Mouse (Mus musculus): ENCODE data around the gene Sorbs1. TPM values are rescaled to one million over a fixed set of nuclear protein-coding genes. Genes with fewer than 3 reads are reported as not detected.
A peak's percentile ranks its signal among the peaks of the same experiment; 100 is the strongest.

Sorbs1 gene
- polyA plus RNA-seq, 1 experiment from 2014 or later = 49.5 TPM

DNA sequence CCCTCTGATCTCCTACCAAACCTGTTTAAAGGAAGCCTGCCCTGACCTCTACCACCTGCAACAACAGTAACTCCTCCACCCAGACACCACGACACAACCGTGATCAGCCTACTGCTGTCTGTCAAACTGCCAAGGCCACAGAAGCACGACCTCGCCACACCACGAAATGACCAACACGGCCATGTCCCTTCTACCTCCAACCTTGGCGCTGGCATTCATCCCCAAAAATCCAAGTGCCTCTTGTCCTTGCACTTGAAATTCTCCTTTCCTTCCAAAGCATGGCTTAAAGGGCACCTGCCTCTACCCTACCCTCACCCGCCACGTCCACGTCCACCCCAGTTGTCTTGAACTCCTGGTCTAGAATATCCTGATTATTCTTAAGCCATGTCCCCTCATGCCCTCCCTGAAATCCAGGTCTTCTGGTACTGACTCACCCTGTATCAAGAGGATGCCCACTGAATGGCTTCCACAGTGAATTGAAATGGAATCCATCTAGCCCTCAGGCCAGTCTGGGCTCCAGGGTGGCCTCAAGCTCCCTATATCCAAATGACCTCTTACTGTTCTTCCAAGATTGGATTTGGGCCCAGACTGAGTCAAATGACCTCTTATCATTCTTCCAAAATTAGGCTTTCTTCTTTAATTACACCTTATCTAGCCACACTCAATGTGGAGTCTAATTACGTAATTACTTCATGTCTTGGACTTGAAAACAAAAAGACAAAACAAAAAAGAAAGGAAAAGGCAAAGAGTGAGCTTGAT, 16.9 kb downstream of the Sorbs1 start:
- 86% methylated on average over 11 of the region's 11 CpGs for WGBS
- no peak overlapping the region for H3K27ac ChIP-seq (ENCODE audit: low read depth, low read length)
- H3K36me3 ChIP-seq (ENCODE audit: control insufficient read depth, insufficient read depth, low read length) = no peaks in the 10 kb centered on the region

GRCm38 (mm10) chr19:40496071-40496470, 17.5 kb downstream of the Sorbs1 start:
- Histone ChIP-seq H3K4me3 (ENCODE audit: low read length) (no peak overlapping the region), H3K9ac (ENCODE audit: low read depth, low read length) (no peak overlapping the region), H3K36me3 (ENCODE audit: control insufficient read depth, insufficient read depth, low read length) (no peaks in the 10 kb centered on the region), H3K9me3 (ENCODE audit: control insufficient read depth, low read length) (no peaks in the 10 kb centered on the region), H3K27me3 (ENCODE audit: control insufficient read depth, insufficient read depth, low read length) (no peaks in the 10 kb centered on the region), H3K4me1 (ENCODE audit: control insufficient read depth, insufficient read depth, low read length) (peaks cover 5% of the 10 kb centered on the region; the same call in 1 of the 2 replicates), H3K4me2 (replicated peaks; ENCODE audit: low read depth, low read length) (no peak overlapping the region), H3K27ac (ENCODE audit: low read depth, low read length) (no peak overlapping the region)
- ATAC-seq (ENCODE audit: low FRiP score, low TSS enrichment) = no peak
- WGBS = 72% methylated on average over 4 of the region's 4 CpGs

More for the DNA sequence above, 16.9 kb downstream of the Sorbs1 start:
- Histone ChIP-seq H3K9ac (ENCODE audit: low read depth, low read length) (no peak overlapping the region), H3K9me3 (ENCODE audit: control insufficient read depth, low read length) (no peaks in the 10 kb centered on the region), H3K4me3 (ENCODE audit: low read length) (no peak overlapping the region), H3K4me2 (replicated peaks; ENCODE audit: low read depth, low read length) (no peak overlapping the region), H3K27me3 (ENCODE audit: control insufficient read depth, insufficient read depth, low read length) (no peaks in the 10 kb centered on the region), H3K4me1 (ENCODE audit: control insufficient read depth, insufficient read depth, low read length) (no peaks in the 10 kb centered on the region)
- no peak for ATAC-seq (ENCODE audit: low FRiP score, low TSS enrichment)

DNA sequence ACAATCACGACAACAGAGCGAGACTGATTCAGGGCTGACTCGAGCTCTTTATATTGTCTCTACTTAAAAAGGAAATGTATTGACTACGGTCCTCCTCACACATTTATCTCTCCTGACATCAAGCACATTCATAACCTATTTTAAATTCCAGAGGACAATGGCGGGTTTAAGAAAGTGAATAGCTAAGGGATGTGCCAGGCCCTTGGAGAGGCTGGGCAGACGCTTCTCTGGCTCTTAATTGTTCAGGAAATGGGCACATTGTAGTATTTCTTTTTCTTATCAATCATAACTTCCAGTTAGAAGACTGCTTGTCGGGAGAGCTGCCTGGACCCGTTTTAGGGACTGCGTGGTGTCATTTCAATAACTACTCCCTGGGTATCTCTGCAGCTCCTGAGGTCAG, 20.7 kb downstream of the Sorbs1 start:
- Histone ChIP-seq H3K4me3 (ENCODE audit: low read length) (no peak overlapping the region), H3K4me2 (replicated peaks; ENCODE audit: low read depth, low read length) (no peak overlapping the region), H3K27me3 (ENCODE audit: control insufficient read depth, insufficient read depth, low read length) (no peaks in the 10 kb centered on the region), H3K27ac (ENCODE audit: low read depth, low read length) (no peak overlapping the region), H3K4me1 (ENCODE audit: control insufficient read depth, insufficient read depth, low read length) (peaks cover 23% of the 10 kb centered on the region), H3K36me3 (ENCODE audit: control insufficient read depth, insufficient read depth, low read length) (no peaks in the 10 kb centered on the region), H3K9ac (ENCODE audit: low read depth, low read length) (no peak overlapping the region), H3K9me3 (ENCODE audit: control insufficient read depth, low read length) (no peaks in the 10 kb centered on the region)
- 65% methylated on average over 9 of the region's 9 CpGs for WGBS
- no peak for ATAC-seq (ENCODE audit: low FRiP score, low TSS enrichment)

DNA sequence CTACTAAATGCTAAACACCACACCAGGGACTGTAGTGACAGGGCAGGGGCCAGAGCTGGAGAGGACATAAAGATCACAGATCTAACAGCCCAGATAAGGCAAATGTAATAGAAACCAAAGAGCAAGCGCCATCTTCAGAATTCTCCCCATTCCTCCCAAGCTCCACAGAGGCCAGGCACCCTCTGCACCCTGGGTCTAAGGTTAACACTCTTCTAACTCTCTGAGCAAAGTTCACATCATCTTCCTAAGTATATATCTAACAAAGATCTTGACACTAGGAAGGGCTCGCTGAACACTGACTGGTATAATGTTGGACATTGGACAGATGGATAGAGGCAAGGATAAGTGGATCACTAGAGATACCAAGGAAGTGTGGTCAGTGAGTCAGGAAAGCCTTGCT, 22.1 kb downstream of the Sorbs1 start:
- Histone ChIP-seq H3K9me3 (ENCODE audit: control insufficient read depth, low read length) (no peaks in the 10 kb centered on the region), H3K27ac (ENCODE audit: low read depth, low read length) (no peak overlapping the region), H3K36me3 (ENCODE audit: control insufficient read depth, insufficient read depth, low read length) (no peaks in the 10 kb centered on the region), H3K4me1 (ENCODE audit: control insufficient read depth, insufficient read depth, low read length) (peaks cover 23% of the 10 kb centered on the region), H3K4me3 (ENCODE audit: low read length) (no peak overlapping the region), H3K27me3 (ENCODE audit: control insufficient read depth, insufficient read depth, low read length) (no peaks in the 10 kb centered on the region), H3K4me2 (replicated peaks; ENCODE audit: low read depth, low read length) (no peak overlapping the region), H3K9ac (ENCODE audit: low read depth, low read length) (no peak overlapping the region)
- 86% methylated on average over 2 of the region's 2 CpGs for WGBS
- ATAC-seq (ENCODE audit: low FRiP score, low TSS enrichment) = no peak

GRCm38 (mm10) chr19:40490765-40491164, 22.8 kb downstream of the Sorbs1 start:
- 42% methylated on average over 8 of the region's 8 CpGs for WGBS
- Histone ChIP-seq H3K9me3 (ENCODE audit: control insufficient read depth, low read length) (no peaks in the 10 kb centered on the region), H3K9ac (ENCODE audit: low read depth, low read length) (no peak overlapping the region), H3K27ac (ENCODE audit: low read depth, low read length) (peak overlapping the region; percentile 59; the same call in 1 of the 2 replicates), H3K4me1 (ENCODE audit: control insufficient read depth, insufficient read depth, low read length) (peaks cover 23% of the 10 kb centered on the region), H3K36me3 (ENCODE audit: control insufficient read depth, insufficient read depth, low read length) (no peaks in the 10 kb centered on the region), H3K4me3 (ENCODE audit: low read length) (no peak overlapping the region), H3K27me3 (ENCODE audit: control insufficient read depth, insufficient read depth, low read length) (no peaks in the 10 kb centered on the region), H3K4me2 (replicated peaks; ENCODE audit: low read depth, low read length) (no peak overlapping the region)
- no peak for ATAC-seq (ENCODE audit: low FRiP score, low TSS enrichment)

DNA sequence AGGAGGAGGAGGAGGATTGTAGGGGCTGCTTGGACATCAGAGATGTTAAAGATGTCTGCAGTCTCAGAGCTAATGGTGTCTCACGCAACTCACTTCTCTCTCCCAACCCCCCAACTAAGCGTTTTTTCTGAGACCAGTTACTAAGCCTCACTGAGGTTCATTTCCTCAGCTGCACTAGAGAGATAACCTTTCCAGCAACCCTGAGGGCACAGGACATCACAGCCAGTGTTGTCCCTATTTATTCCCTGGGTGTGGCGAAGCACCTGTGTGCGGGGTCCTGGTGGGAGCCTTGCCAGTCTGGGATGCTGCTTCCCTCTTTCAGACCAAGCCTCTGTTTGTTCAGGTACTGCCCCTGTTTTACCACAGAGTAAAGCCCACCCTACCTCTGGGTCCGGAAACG, 23.9 kb downstream of the Sorbs1 start:
- Histone ChIP-seq H3K4me2 (replicated peaks; ENCODE audit: low read depth, low read length) (no peak overlapping the region), H3K27ac (ENCODE audit: low read depth, low read length) (0 out of 2 replicates have a peak overlapping the region, but pooled peaks have one; percentile 37)
- 62% methylated on average over 6 of the region's 6 CpGs for WGBS

DNA sequence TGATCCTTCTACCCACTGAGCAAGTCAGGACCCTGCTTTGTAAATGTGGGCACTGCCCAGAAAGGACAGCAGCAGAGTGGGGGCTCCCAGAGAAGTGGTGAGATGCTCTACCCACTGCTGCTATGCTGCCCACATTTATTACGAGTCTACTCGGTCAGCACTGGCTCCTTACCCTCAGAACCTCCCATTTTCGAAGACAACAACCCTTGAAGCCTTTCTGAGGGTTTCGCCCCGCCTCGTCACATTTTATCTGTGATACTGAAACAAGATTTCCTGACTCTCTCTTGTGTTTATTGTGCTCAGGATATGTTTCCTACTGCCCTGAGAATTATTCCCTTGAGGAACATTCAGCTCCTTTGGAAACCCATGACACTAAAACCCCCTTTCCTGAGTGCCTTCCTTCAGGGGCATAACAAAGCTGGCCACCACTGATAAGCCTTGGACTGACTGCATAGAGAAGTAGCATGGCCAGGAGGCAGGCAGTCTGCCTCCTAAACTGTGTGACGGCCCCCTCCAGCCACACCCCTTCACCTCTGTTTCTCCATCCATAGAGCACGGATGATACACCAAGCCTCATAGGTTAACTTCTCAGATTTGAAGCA, 24.6 kb downstream of the Sorbs1 start:
- Histone ChIP-seq H3K27me3 (ENCODE audit: control insufficient read depth, insufficient read depth, low read length) (no peaks in the 10 kb centered on the region), H3K27ac (ENCODE audit: low read depth, low read length) (0 out of 2 replicates have a peak overlapping the region, but pooled peaks have one; percentile 48), H3K9me3 (ENCODE audit: control insufficient read depth, low read length) (no peaks in the 10 kb centered on the region), H3K4me1 (ENCODE audit: control insufficient read depth, insufficient read depth, low read length) (peaks cover 23% of the 10 kb centered on the region), H3K4me2 (replicated peaks; ENCODE audit: low read depth, low read length) (no peak overlapping the region), H3K36me3 (ENCODE audit: control insufficient read depth, insufficient read depth, low read length) (no peaks in the 10 kb centered on the region), H3K4me3 (ENCODE audit: low read length) (no peak overlapping the region), H3K9ac (ENCODE audit: low read depth, low read length) (no peak overlapping the region)
- peak; percentile 50; the same call in 1 of the 2 replicates for ATAC-seq (ENCODE audit: low FRiP score, low TSS enrichment)
- WGBS = 64% methylated on average over 8 of the region's 8 CpGs

More for the DNA sequence above, 23.9 kb downstream of the Sorbs1 start:
- H3K4me3 ChIP-seq (ENCODE audit: low read length) = no peak overlapping the region
- H3K9me3 ChIP-seq (ENCODE audit: control insufficient read depth, low read length) = no peaks in the 10 kb centered on the region
- no peak overlapping the region for H3K9ac ChIP-seq (ENCODE audit: low read depth, low read length)
- no peaks in the 10 kb centered on the region for H3K27me3 ChIP-seq (ENCODE audit: control insufficient read depth, insufficient read depth, low read length)
- no peak for ATAC-seq (ENCODE audit: low FRiP score, low TSS enrichment)
- H3K4me1 ChIP-seq (ENCODE audit: control insufficient read depth, insufficient read depth, low read length) = peaks cover 23% of the 10 kb centered on the region
- H3K36me3 ChIP-seq (ENCODE audit: control insufficient read depth, insufficient read depth, low read length) = no peaks in the 10 kb centered on the region

- 67% methylated on average over 11 of the region's 11 CpGs for WGBS
- no peak overlapping the region for H3K9ac ChIP-seq (ENCODE audit: low read depth, low read length)
- no peak overlapping the region for H3K27ac ChIP-seq (ENCODE audit: low read depth, low read length)
- H3K4me3 ChIP-seq (ENCODE audit: low read length) = no peak overlapping the region
- H3K4me1 ChIP-seq (ENCODE audit: control insufficient read depth, insufficient read depth, low read length) = peaks cover 23% of the 10 kb centered on the region
- H3K36me3 ChIP-seq (ENCODE audit: control insufficient read depth, insufficient read depth, low read length) = no peaks in the 10 kb centered on the region
- no peaks in the 10 kb centered on the region for H3K27me3 ChIP-seq (ENCODE audit: control insufficient read depth, insufficient read depth, low read length)
- H3K4me2 ChIP-seq (replicated peaks; ENCODE audit: low read depth, low read length) = no peak overlapping the region
- H3K9me3 ChIP-seq (ENCODE audit: control insufficient read depth, low read length) = no peaks in the 10 kb centered on the region
- no peak for ATAC-seq (ENCODE audit: low FRiP score, low TSS enrichment)
These were observed 26.0 kb downstream of the Sorbs1 start for GRCm38 (mm10) chr19:40487561-40487960.

DNA sequence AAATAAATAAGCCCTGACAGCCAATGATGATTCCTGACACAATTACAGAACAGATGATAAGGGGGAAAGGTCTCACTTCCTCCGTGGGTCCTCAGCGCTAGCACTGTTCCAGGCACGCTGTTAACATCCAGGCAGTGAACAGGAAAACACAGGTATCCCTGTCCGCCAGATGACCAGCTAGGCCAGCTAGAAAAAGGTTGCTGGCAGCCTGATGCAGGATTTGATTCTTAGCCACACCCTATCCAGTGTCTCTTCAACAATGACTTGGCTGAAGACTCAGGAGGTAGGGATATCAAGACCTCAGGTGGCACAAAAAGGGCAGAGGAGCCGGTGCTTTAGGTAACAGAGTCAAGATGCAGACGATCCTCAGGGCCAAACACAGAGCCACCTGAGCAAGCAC, 32.5 kb downstream of the Sorbs1 start:
- Histone ChIP-seq H3K27ac (ENCODE audit: low read depth, low read length) (no peak overlapping the region), H3K4me1 (ENCODE audit: control insufficient read depth, insufficient read depth, low read length) (no peaks in the 10 kb centered on the region), H3K27me3 (ENCODE audit: control insufficient read depth, insufficient read depth, low read length) (no peaks in the 10 kb centered on the region), H3K9me3 (ENCODE audit: control insufficient read depth, low read length) (no peaks in the 10 kb centered on the region), H3K4me3 (ENCODE audit: low read length) (no peak overlapping the region), H3K4me2 (replicated peaks; ENCODE audit: low read depth, low read length) (no peak overlapping the region), H3K36me3 (ENCODE audit: control insufficient read depth, insufficient read depth, low read length) (no peaks in the 10 kb centered on the region), H3K9ac (ENCODE audit: low read depth, low read length) (no peak overlapping the region)
- ATAC-seq (ENCODE audit: low FRiP score, low TSS enrichment) = no peak
- 83% methylated on average over 6 of the region's 6 CpGs for WGBS
